Mouse (Mus musculus) forelimb bud, embryonic 11.5 days (tissue): ENCODE data around the gene Tsen34.

Experiments
- DNase-seq: peaks from one replicate; pipeline ENCODE4 v3.0.0-alpha.2; 2012; ENCODE audit warnings: low read depth, low spot score

The Tsen34 gene

DNA sequence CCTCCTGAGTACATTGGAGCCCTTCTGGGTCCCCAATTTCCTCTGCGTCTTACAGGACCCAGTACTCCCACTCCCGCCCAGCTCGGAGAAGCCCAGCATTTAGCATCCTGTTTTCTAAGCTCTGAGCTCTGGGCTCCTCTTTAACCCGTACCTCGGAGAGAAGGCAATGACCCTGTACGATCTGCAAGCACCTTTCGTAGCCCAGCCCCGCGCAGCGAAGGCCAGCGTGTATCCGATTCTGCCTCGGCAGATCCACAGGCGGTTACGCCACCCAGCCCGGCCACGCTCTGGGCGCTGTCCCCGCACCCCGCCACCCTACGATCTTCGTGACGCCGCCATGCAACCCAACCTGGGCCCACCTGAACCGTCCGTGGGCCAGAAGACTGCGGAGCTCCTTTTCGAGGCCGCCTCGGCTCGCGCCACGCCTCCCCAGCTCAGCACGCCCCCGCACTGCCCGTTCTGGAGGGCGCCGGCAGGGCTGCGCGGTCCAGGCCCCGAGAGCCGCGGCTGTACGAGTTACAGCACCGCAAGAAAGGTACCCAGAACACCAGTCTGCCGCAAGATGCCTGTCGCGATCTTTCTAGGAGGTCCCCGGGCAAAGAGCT, at the start of gene Tsen34:
Gene Tsen34 (plus strand): TSS at position 482 of the 605 bp plus-strand sequence.
- no peak for DNase-seq

DNA sequence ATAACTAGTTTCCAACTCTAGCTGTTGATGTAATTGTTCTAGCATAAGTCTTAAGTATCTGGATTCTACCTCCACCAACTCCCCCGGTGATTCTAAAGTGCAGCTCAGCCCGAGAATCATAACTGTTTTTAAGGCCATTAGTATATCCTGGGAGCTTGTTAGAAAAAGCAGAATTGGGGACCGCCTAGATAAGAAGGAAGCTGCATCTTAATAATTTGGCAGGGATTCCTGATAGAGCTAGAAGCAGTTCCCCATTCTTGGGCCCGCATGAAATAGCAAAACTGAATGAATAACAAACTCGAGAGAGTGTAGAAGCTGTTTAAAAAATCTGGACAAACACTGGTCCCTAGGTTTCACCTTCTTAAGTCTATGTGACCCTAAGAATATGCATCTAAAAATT, 49.3 kb upstream of the Tsen34 start:
- DNase-seq, result no peak

DNA sequence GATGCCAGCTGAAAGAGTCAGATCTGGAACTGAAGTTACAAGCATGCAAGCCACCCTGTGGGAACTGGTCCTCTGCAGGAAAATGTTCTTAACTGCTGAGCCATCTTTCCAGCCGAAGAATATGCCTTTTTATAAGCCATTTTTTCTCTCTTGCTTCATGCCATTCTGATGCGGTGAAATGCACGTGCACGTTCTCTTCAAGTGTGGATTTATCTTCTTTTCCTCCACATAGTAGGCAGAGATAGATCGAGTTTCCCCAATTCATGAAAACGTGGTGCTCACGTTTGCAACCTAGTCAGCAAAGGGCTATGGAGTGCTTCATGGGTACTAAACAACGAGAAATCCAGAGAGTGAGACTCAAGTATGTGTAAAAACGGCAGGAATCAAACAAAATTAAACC, 48.8 kb upstream of the Tsen34 start:
- no peak for DNase-seq

DNA sequence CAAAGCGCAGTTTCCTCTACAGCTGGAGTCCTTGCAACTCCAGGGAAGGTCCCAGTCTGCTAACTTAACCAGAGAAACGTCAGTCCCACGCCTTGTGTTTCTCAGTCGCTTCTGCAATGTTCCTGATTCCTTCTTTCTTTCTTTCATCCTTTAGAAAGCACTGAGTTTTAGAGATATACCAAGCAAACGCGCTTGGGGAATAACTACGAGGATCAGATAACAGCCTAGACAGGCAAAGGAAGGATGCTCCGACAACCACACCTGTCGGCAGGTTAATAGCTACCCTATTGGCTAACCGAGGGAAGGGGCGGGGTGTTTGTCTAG, 48.4 kb upstream of the Tsen34 start:
- no peak for DNase-seq

DNA sequence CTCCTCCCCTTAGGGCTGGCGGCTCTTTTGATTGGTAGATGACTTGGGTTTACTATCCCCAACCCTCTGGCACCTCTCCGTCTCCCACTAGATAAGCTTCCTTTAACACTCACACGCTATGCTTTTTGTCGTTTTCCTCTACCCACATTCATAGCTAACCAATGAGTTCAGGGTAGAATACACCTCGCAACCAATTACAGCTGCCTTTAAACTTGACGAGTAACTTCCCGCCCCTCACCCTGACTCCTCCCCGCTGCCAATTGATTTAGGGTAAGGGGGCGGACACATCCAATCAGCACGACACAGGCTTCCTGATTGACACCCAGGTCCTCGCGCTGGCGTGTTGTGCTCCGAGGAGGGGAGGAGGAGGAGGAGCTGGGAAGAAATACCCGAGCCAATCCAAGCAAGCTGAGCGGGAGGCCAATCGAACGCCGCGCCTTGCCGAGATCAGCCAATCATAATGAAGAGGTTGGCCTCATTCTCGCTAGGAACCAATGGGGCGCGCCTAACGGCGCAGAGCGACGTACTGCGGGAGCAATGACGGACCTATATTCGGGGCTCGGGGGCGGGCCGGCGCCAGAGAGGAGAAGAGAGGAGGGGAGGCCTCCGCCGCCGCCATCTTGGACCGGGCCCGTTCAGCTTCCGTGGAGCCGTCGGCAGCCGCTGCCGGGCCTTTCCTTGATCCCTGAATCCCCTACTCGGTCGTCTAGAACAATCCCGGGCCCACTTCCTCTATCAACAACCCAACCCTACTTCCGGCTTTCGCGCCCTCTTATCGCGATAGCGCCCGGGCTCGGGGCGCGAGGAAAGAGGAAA, 47.8 kb upstream of the Tsen34 start, which contains the start of gene Cnot3:
Gene Cnot3 (plus strand): TSS at position 597 of the 816 bp plus-strand sequence.
- peak; percentile 99 for DNase-seq

DNA sequence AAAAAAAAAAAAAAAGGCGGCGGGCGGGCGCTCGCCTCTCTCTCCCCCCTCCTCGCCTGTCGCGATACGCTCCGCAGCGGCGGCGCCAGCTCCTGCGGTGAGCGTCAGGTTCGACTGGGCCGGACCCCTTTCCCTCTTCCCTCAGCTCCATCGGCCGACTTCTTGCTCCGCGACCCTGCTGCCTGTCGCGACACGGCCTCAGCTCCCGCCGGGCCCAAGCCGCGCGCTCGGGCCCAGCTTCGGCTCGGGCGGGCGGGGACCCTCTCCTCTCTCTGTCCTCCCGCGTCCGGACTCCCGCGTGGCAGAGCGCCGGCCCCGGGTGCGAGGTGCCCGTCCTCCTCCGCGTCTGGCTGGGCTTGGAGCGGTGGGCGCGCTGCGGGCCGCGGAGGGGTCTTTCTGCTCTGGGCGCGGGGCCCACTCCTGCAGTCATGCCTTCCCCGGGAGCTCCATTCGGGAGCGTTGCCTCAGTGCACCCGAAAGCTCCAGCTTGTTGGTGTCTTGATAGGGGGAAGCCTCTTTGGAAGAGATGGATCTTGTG, 47.1 kb upstream of the Tsen34 start:
- DNase-seq, result no peak

DNA sequence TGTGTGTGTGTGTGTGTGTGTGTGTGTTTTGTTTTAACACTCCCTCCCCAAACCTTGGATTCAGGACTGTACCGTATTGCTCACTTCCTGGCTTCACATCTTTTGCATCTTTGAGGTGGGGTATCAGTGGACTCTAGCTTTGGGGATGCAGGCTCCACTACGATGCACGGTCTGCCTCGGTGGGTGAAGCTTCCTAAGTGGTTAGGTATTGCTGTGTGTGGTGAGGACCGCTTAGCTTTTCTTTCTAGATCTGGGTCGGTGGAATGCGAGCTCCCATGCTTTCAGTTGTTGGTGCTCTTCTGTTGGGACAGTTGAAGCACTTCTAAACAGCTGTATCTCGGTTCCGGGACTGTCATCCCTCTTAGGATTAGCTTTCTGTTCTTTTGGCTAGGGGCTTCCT, 46.5 kb upstream of the Tsen34 start:
- DNase-seq, result no peak

DNA sequence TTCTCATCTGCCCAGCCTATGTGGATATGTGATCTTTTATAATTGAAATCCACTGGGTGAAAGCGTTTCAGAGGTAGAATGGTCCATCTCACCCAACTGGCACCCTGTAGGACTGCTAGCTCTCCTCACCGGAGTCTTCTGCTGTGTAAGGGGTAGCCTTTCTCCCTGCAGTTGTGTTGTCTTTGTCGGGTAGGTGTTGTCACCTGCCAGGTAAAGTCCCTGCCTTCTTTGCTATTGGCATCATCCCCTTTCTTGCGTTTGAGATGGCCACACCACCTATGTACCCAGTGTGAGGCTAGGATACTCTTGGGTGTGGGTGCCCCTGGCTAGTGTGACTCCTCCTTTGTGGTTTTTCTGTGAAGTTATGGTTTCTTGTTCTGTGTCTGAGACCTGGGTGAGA, 46.0 kb upstream of the Tsen34 start:
- DNase-seq, result no peak

DNA sequence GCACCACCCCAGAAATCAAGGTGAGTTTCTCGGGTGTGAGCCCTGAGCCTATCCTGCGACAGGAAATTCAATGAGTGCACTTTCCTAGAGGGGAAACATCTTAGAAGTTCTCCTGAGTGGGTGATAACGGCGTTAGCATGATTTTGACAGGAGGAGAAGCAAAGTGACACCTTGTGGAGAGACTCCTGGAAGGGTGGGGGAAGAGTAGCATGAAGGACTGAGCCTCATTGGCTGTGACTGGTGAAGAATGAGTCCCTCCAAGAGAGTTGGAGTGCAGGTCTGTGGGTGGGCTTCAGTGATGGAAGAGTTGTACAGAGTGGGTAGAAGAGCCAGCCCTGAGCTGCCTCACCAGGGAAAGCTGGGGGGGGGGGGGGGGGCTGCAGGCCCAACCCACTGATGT, 35.7 kb upstream of the Tsen34 start:
- no peak for DNase-seq

DNA sequence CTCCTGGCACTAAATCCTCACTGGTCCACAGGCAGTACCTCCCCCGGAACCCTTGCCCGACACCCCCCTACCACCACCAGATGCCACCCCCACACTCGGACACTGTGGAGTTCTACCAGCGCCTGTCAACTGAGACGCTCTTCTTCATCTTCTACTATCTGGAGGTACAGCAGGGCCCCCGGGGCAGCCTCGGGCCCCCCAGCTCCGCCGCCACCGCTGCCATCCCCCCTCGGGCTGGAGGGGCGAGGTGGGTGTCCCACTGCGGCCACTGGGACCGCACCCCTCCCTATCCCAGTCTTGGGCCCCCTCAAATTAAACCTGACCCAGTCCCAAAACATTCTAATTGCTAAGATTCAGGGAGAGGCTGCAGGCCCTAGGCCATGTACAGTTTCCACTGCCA, 34.1 kb upstream of the Tsen34 start:
- no peak for DNase-seq

DNA sequence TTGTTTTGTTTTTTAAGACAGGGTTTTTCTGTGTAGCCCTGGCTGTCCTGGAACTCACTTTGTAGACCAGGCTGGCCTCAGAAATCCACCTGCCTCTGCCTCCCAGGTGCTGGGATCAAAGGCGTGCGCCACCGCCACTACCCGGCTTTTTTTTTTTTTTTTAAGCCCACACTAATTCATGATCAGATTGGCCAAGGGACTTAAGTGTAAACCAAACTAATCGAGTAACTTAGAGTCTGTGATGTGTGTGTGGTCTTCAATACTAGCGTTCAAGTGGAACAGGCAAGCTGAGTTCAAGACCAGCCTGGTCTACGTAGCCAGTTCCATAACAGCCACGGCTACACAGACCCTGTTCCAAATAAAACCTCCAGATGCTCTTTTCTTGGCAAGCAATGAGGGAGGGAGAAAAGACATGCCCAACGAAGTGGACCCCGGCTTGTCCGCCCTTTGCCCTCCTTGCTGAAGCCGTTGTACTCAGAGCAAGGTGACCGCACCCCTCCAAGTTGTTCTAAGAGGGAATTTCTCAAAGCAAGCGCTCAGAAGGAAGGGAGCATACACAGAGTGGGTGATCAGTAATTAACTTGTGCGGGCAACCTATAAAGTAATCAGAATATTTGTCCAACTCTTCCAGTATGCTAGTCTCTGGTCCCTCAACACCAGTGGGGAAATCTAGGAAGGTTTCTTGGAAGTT, 28.0 kb upstream of the Tsen34 start:
- no peak for DNase-seq

DNA sequence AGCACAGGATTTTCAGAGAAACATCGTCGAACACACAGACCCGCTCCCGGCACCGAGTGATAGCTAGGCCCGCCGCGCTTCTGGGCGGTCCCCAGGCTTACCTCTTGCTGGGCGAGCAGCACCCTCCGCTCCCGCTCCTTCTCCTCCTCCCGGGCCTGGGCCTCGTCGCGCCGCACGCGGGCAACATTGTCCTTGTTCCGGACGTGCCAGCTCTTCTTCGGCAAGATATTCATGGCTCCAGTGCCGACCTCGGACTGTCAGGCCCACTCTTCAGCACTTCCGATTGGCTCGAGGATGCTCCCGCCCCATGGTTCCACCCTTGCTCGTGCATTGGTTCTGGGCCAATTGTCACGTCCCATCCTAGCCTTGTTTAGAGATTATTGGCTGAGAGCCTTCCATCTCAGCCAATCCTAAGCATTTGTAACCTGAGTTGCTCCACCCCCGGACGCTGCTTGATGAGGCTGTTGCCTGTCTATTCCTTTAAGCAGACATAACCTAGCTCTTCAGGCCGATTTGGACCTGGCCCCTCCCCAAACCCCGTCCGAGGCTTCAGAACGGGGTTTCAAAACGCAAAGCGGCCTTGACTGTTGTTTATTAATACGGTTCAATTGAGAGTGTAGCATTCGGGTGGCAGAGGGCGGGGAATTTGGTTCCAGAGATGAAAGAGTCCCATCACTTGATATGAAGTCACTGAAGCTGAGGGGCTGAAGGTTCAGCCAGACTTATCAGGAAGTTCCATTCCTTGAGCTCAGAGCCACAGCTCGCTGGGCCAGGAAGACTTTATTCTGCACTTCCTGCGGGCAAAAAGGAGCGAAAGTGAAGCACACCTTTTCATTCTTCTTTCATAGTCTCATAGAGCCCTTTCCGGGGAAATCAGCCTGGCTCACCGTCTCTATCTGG, 27.2 kb upstream of the Tsen34 start, which contains the start of gene Leng1:
Gene Leng1 (minus strand): TSS at position 626 of the 900 bp plus-strand sequence.
- peak; percentile 96 for DNase-seq

DNA sequence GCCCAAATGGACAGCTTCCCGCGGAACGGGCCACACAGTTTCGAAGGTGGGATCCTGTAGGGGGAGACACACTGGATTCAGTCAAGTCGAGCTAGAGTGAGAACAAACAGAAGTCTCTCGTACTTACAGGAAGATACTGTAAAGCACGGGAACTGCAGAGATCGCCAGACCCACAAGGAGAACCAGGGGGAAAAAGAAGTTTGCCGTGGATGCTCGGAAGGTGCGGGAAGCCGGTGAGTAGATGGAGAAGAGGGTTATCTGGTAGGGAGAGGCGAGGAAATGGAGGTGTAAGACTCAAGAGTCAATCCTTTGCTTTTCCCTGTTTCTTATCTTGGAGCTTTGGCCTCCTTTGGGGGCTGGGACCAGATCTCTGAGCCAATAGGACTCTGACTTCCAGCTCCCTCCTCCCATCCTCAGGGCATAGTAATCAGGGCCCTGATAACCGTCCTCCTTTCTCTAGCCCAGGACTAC, 25.7 kb upstream of the Tsen34 start:
- no peak for DNase-seq

DNA sequence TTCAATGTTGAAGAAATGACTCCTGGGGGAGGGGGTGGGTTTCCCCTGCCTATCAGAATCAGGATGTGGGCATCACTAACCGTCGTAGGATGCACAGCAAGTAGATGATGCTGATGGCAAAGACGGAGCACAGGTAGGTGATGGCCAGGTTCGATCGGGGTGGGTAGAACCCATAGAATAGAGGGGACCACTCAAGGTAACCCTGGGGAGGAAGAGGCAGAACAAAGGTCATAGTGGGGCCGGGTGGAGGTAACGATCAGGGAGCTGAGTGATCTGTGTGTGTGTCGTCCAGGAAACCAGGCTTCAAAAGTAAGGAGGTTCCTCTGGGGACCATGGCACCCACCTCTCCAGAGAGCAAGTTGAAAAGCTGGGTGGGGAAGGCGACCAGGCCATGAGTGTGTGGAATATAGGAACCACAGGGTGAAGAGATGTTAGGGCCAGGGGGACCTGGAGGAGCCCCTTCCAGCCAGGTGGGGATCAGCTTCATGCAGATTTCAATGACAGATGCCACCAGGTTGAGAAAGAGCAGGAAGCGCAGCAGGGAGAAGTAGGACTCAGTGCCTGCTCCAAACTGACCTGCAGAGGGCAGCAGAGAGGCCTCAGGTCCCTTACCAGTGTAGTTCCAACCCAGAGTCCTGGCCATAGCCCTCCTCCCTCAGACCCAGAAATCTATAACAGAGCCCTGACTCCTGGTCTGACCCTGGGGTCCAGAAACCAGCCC, 18.0 kb upstream of the Tsen34 start:
- peak; percentile 85 for DNase-seq

DNA sequence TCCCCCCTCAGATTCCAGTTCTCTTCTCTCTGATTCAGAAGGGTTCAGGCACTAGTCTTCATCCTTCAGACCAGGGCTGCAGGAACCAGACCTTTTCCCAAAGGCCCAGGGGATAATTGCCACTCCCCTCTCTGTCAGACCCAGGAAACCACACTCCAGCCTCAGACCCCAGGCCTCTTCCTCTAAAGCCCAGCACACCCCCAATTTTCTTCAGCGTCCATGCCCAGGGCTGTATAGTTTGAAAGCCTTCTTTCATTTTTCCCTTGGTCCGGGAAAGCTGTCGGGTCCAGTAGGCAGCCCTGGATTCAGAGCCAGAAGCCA, 17.5 kb upstream of the Tsen34 start:
- no peak for DNase-seq

DNA sequence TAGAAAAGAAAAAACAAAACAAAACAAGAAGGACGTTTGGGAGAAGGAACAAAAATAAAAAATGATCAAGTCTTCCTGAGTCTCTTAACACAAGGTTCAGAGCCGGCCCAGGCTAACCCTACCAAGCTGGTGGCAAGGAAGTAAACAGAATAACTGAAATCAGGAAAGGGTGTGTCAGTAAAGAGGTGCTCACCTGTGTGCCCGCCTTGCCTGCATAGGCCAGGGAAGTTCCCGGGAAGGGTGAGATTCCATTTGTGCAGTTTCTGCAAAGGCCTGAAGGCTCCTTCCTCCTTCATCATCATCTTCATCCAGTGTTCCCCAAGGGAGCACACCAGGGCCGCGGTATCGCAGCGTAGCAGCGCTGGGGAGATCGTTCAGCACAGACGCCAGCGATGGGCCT, 16.3 kb upstream of the Tsen34 start:
- no peak for DNase-seq

DNA sequence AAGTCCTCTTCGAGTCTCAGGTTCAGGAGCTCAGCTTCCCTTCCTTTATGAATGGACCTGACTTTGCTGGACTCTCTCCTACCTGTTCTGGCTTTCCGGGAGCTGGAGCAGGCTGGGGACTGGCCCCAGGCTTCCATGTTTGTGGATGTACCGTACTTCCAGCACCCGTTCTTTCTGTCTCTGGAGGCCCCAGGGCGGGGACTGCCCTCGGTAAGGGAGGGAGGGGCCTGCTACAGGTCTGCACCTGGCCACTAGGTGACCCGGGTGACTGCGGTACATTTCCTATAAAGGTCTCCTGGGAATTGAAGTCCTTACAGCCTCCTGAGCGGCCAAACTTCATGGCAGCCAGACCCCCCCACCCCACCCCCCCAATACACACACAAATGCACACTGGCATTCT, 15.3 kb upstream of the Tsen34 start, which contains the start of gene Tmc4:
Gene Tmc4 (minus strand): TSS at position 212 of the 400 bp plus-strand sequence.
- no peak for DNase-seq

DNA sequence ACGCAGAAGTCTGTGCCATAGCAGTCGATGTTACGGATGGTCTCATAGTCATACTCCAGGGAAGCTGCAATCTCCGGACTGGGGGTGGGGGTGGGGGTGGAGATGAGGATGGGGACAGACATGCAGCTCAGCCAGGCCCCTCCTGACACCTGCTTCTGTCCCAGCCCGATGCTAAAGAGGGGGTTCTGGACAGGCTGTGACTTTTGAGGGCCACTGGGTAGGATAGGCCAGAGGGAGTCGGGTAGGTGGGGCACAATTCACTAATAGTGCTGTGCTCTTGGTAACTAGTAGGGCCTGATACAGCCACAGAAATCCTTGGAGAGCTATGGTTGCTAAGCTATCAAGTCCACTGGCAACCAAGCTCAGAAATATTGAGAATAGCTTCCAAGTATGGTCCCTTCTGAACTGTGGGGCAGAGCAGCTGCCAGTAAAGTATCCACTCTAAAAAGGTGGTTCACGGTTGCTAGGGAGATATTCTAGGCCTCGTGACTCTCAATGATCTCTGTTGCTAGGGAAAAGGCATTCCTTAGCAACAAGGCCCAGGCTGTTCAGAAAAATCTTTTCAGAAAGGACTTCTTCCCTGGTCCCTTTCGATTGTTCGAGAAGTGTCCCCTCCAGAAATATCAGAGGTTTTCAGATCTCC, 8.6 kb upstream of the Tsen34 start:
- no peak for DNase-seq

DNA sequence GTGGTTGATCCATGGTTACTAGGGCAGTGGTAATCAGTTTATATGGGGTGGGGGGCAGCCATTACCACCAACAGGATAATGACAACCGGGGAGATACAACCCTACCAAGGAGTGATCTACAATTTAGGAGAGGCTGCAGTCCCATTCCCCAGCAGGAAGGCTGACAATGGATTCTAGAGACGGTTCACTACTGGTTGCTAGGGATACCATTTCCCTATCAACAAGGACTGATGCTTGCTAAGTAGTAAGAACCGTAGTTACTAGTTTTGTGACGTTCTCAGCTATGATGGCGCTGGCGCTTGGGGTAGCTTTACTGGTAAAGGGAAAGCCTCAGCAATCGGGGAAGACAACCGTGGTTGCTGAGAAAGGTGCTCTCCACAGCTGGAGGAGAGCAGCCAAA, 8.0 kb upstream of the Tsen34 start:
- DNase-seq, result no peak
